Mouse (Mus musculus): Measurements from ENCODE around the gene Ptger2.

Gene Ptger2

DNA sequence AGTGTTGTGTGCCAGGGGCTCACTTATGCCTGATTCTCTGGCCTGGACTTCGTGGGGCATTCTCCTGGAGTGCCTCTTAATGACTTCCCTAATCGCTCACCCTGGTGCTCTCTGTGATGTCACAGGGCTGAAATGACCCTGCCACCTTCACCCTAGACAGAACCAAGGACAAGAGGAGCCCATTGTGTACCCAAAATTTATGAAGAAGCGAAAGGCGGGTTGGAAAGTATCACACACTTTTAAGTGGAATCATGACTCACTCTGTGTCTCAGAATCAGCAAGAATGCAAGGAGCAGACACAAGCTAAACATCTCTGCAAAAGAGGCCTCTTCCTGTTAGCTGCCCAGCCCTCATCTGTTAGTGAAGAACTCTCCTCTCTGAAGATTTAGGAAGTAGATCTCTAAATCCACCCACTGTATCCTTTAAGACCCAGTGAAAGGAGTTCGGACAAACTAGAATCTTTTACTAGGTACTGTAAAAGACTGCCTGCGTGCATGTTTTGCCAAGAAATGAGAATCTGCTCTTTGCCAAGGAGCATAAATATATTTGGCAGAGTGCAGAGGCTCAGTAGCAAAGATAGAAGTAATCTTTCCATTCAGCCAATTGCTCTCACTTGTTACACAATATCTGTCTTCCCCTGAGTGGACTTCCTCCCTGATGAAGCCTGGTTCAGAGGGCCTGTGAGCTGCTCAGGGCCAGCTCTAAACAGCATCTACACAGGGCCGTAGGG lies 61.9 kb downstream of the Ptger2 start:
- peak; percentile 17 for DNase-seq

DNA sequence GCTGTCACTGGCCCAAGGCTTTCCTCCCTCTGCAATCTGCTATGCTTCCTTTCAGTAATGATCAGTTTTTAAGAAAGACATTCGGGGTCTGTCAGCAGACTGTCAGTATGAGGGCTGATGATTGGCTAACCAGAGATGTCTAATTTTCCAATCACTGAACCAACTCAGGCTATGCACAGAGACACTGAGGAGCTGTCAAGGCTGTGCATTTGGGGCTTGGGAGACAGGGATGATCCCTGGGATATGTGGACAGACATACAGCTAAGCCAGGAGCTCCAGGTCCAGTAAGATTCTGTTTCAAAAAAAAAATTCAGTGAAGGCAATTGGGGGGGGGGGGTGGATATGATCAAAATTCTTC lies 62.4 kb downstream of the Ptger2 start:
- DNase-seq: no peak

DNA sequence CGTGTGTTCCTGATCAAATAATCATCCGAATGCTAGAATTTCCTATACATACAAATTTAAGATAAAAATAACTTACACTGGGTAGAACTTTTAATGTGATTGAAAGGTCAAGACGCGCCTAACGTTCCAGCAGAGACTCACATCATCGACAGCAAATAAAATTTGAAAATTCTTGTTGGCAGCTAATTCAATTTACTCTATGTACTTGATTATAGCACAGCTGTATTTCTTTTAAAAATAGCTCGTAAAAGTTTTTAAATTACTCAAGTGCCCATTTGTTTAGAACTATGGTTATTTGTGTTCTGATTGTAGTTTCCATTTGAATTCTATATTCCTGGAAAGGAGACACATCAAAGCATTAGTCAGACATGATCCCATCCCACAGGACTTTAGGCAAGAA lies 63.1 kb downstream of the Ptger2 start:
- DNase-seq: no peak

Data from liver (tissue).